Mouse (Mus musculus) forebrain, postnatal 0 days (tissue): ENCODE results near the gene Asb5. TPM values are rescaled to one million over a fixed set of nuclear protein-coding genes. Genes with fewer than 3 reads are reported as not detected.

Experiments used
- ATAC-seq: fragments of 200-750 bp; cut with Nextera tagmentation; 2 replicates; pipeline ENCODE4 v1.8.0; 2017; ENCODE audit warnings: mild to moderate bottlenecking, moderate library complexity
- DNase-seq: peaks from one replicate; pipeline ENCODE4 v3.0.0-alpha.2; 2015
- H3K27ac ChIP-seq: fragments of 300-500 bp; sonication (generic); 2 replicates; pipeline ENCODE4 v1.5.1; 2014; ENCODE audit warnings: low read depth, mild to moderate bottlenecking, antibody characterized with exemption, low read length, moderate library complexity, mixed read lengths
- H3K27me3 ChIP-seq: fragments of 300-500 bp; sonication (generic); 2 replicates; pipeline ENCODE4 v1.6.1; 2014; ENCODE audit warnings: mild to moderate bottlenecking, low read length, mixed read lengths; ENCODE audit not compliant: insufficient read depth
- H3K36me3 ChIP-seq: fragments of 300-500 bp; sonication (generic); 2 replicates; pipeline ENCODE4 v1.6.1; 2014; ENCODE audit warnings: mild to moderate bottlenecking, moderate library complexity; ENCODE audit not compliant: insufficient read depth
- H3K4me1 ChIP-seq: fragments of 300-500 bp; sonication (generic); 2 replicates; pipeline ENCODE4 v1.6.1; 2014; ENCODE audit warnings: antibody characterized with exemption; ENCODE audit not compliant: insufficient read depth
- H3K4me2 ChIP-seq: fragments of 300-500 bp; sonication (generic); 2 replicates; pipeline ENCODE4 v1.6.1; 2014; ENCODE audit warnings: low read depth, mild to moderate bottlenecking, moderate library complexity
- H3K4me3 ChIP-seq: fragments of 300-500 bp; sonication (generic); 2 replicates; pipeline ENCODE4 v1.5.1; 2014; ENCODE audit warnings: low read depth, low read length, mixed read lengths
- H3K9ac ChIP-seq: fragments of 300-500 bp; sonication (generic); 2 replicates; pipeline ENCODE4 v1.6.1; 2014; ENCODE audit warnings: mild to moderate bottlenecking
- H3K9me3 ChIP-seq: fragments of 300-500 bp; sonication (generic); 2 replicates; pipeline ENCODE4 v1.6.1; 2016; ENCODE audit warnings: low read length
- CTCF ChIP-seq: sonication (generic); IDR thresholded peaks from 2 replicates; pipeline ENCODE4 v1.5.1; 2016; ENCODE audit warnings: antibody characterized with exemption, control low read depth, low read depth
- WGBS: fragments of 180-500 bp; shearing (Covaris S2); extraction: QIAGEN DNeasy Blood & Tissue Kit; methylation state at CpG from one replicate; pipeline ENCODE4 v1.1.7; 2014; 5-methylcytosine and 5-hydroxymethylcytosine counted together
- polyA plus RNA-seq: library from polyadenylated mRNA; unstranded; fragments of >200 nt; fragmentation: Nextera tagmentation; extraction: Ambion mirVana; gene quantifications from 2 replicates; pipeline ENCODE4 v1.2.1, GENCODE M21; 2015
- total RNA-seq: library from RNA; depleted of rRNA; stranded (reverse); fragments of >200 nt; gene quantifications from 2 replicates; pipeline ENCODE4 v1.2.3, GENCODE M21; 2014

The Asb5 gene
- total and polyA plus RNA-seq, 2 experiments from 2014 or later = 2.2 to 10.2 TPM

DNA sequence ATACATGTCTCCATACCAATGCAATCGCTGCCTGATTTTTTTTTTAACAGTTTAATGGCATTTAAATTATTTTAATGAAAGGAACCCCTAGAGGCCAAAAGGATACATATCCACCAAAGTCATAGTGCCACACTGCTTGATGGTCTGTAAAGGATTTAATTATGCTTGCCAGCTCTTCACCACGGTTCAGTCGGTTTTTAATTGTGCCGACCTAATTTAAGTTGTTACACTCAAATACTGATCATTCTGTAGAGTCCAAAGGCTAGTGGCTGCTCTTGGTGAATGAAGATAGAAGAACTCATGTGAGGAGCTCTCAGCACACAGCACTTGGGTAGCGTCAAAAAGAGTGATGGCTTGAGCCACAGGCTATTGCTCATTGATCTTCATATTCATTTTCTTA lies 5.8 kb downstream of the Asb5 start:
- WGBS = 74% methylated on average over 5 of the region's 5 CpGs
- ATAC-seq = no peak

DNA sequence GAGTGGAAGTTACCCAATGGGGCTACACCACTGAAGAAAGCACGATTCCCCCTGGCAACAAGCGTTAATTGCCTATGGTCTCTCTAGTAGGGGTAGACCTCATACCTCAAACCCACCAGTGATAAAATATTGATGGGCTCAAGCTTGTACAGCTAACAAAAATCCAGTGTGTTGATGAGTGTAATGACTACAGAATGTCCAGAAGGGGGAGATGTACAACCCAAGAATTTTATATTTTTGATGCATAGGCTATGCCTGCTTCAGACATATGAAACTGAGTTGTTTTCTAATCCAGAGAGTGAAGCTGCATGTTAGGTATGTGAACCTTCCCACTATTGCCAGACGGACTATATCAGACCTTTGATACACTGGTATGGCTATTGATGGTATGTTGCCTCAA lies 7.9 kb downstream of the Asb5 start:
- Histone ChIP-seq H3K4me1 (no peaks in the 10 kb centered on the region), H3K27me3 (no peaks in the 10 kb centered on the region), H3K27ac (no peak overlapping the region), H3K4me2 (no peak overlapping the region), H3K4me3 (no peak overlapping the region), H3K36me3 (no peaks in the 10 kb centered on the region), H3K9me3 (no peaks in the 10 kb centered on the region), H3K9ac (no peak overlapping the region)
- DNase-seq (peak; percentile 26), ATAC-seq (peak; percentile 29; the same call in 1 of the 2 replicates)
- 88% methylated on average over 3 of the region's 3 CpGs for WGBS
- TF ChIP-seq CTCF = peak; percentile 55

More for the DNA sequence above, 5.8 kb downstream of the Asb5 start:
- H3K9ac ChIP-seq = no peak overlapping the region
- no peak for TF ChIP-seq CTCF
- H3K36me3 ChIP-seq = no peaks in the 10 kb centered on the region
- H3K4me1 ChIP-seq = no peaks in the 10 kb centered on the region
- H3K9me3 ChIP-seq = no peaks in the 10 kb centered on the region
- H3K4me3 ChIP-seq = no peak overlapping the region
- no peaks in the 10 kb centered on the region for H3K27me3 ChIP-seq
- no peak for DNase-seq
- H3K27ac ChIP-seq = no peak overlapping the region
- H3K4me2 ChIP-seq = no peak overlapping the region

DNA sequence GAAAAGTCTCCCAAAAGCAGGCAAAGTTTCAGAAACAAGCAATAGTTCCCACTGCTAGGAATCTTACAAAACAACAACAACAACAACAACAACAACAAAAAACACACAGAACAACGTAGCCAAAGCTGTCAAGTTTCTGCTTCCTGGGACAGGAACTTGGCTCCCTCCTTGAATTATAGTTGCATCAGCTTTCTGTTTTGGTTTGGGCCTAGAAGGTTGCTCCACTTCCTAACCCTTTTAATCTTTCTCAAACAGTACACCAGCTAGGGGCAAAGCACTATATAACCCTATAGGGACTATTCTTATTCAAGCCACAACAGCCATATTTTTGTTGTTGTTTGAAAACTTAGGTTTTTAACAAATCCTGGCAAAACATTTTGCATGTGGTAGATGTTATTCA lies 12.0 kb downstream of the Asb5 start:
- Histone ChIP-seq H3K27me3 (no peaks in the 10 kb centered on the region), H3K4me2 (no peak overlapping the region), H3K36me3 (no peaks in the 10 kb centered on the region), H3K4me3 (no peak overlapping the region), H3K4me1 (no peaks in the 10 kb centered on the region), H3K9me3 (no peaks in the 10 kb centered on the region), H3K27ac (no peak overlapping the region), H3K9ac (no peak overlapping the region)
- ATAC-seq (no peak), DNase-seq (no peak)
- no peak for TF ChIP-seq CTCF
- WGBS = 78% methylated on average over 1 of the region's 1 CpGs

DNA sequence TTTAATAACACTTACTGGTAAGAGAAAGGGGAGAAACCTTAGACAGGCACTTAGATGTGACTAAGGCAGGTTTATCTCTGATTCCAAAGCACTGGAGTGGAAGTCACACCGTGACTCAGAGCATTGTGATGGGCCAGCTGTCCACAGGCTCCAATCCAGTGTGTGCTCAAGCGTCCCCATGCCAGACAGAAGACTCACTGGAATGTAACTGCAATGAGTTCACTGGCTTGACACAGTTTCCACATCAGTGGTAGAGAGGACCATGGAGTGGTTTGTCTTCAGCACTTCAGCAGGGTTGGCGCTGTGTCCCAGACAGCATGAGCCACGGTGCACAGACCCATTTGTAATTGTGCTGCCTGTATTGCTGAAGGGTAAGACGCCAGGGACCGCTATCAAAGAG lies 19.0 kb downstream of the Asb5 start:
- no peak for TF ChIP-seq CTCF
- H3K27me3 ChIP-seq = no peaks in the 10 kb centered on the region
- no peaks in the 10 kb centered on the region for H3K4me1 ChIP-seq
- H3K36me3 ChIP-seq = no peaks in the 10 kb centered on the region
- H3K9ac ChIP-seq = no peak overlapping the region
- 66% methylated on average over 6 of the region's 6 CpGs for WGBS
- DNase-seq (no peak), ATAC-seq (no peak)
- H3K9me3 ChIP-seq = no peaks in the 10 kb centered on the region
- H3K4me3 ChIP-seq = no peak overlapping the region
- no peak overlapping the region for H3K27ac ChIP-seq
- H3K4me2 ChIP-seq = no peak overlapping the region

DNA sequence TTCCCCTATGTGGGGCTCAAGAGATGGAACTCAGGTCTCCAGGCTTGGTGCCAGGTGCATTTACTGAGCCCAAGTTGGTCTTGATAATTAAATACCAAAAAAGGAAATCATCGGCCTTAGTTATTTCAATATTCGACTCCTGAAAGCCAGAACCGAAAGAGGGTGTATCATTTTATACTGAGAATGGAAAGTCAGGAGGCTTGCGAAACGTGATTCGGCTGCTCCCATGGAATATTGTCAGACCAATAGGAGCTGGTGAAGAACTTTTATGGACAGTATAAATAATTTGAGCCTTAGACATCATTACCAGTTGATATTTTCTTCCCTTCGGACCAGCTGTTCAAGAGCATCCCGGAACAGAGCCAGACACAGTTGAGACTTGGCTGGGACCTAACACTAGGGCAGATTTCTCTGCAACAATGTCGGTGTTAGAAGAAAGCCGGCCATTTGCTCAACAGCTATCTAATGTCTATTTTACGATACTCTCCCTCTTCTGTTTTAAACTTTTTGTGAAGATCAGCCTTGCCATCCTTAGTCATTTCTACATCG lies 20.7 kb downstream of the Asb5 start:
- Histone ChIP-seq H3K27me3 (no peaks in the 10 kb centered on the region), H3K36me3 (no peaks in the 10 kb centered on the region), H3K27ac (no peak overlapping the region), H3K4me2 (no peak overlapping the region), H3K9me3 (no peaks in the 10 kb centered on the region), H3K4me1 (no peaks in the 10 kb centered on the region), H3K9ac (no peak overlapping the region), H3K4me3 (no peak overlapping the region)
- ATAC-seq (no peak), DNase-seq (no peak)
- WGBS = 92% methylated on average over 12 of the region's 12 CpGs
- TF ChIP-seq CTCF = no peak

DNA sequence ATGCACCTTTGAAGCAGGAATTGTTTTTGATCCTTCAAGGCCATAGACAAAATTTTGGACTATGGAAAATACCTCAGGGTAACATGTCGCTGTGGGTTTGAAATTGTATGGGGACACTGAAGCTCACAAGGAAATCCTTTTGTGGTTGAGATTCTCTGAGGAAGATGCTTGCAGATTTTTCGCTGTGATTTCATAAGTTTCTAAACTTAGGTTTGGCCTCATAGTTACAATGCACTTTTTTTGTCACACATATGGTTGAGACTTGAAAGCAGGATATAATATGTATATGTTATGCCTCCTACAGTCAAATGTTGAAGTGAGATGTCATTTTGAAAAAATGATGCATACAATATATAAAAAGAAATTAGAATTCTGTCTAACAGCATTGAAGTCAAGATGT lies 25.5 kb downstream of the Asb5 start:
- Histone ChIP-seq H3K4me3 (no peak overlapping the region), H3K4me1 (no peaks in the 10 kb centered on the region), H3K27me3 (no peaks in the 10 kb centered on the region), H3K9me3 (no peaks in the 10 kb centered on the region), H3K27ac (no peak overlapping the region), H3K4me2 (no peak overlapping the region), H3K9ac (no peak overlapping the region), H3K36me3 (no peaks in the 10 kb centered on the region)
- WGBS = 78% methylated on average over 2 of the region's 2 CpGs
- ATAC-seq (no peak), DNase-seq (no peak)
- no peak for TF ChIP-seq CTCF

DNA sequence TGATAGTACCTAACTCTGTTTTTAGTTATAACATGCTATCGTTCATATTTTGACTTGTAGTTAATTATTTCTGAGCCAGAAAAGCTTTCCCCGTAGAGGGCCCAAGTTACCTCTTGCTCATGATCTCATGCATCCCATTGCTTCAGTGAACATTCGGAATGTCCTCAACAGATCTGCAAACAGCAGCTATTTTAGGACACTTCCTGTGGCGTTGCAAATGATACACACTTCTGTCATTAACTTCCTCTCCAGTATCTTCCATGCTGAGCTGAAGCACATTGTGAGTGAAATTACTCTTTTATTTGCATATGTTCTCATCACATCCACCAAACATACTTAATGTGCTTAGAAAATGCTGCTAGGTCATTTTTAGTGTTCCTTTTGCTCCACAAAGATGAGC lies 32.8 kb downstream of the Asb5 start:
- no peak for ATAC-seq
- Histone ChIP-seq H3K27me3 (no peaks in the 10 kb centered on the region), H3K9me3 (no peaks in the 10 kb centered on the region), H3K36me3 (no peaks in the 10 kb centered on the region), H3K27ac (no peak overlapping the region), H3K4me3 (no peak overlapping the region), H3K9ac (no peak overlapping the region), H3K4me1 (no peaks in the 10 kb centered on the region), H3K4me2 (no peak overlapping the region)
- WGBS = 85% methylated on average over 4 of the region's 4 CpGs
- no peak for TF ChIP-seq CTCF
- no peak for DNase-seq

DNA sequence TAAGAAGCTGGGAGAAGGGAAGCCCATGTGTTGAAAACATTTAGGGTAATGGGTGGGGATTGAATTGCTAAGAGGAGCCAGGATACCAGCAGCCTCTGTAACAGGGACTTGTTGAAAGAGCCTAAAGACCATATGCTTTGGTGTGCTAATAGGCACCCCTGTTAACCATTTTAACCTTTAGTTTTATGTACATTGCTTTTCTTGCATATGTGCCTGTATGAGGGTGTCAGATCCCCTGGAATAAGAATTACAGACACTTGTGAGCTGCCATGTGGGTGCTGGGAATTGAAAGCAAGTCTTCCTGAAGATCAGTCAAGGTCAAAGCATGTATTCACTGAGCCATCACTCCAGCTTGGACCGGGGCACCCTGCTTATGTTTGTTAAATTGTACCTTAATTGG lies 35.8 kb downstream of the Asb5 start:
- no peaks in the 10 kb centered on the region for H3K27me3 ChIP-seq
- H3K4me3 ChIP-seq = no peak overlapping the region
- H3K36me3 ChIP-seq = no peaks in the 10 kb centered on the region
- 100% methylated on average over 1 of the region's 1 CpGs for WGBS
- no peaks in the 10 kb centered on the region for H3K4me1 ChIP-seq
- H3K27ac ChIP-seq = no peak overlapping the region
- TF ChIP-seq CTCF = no peak
- ATAC-seq = no peak
- no peak overlapping the region for H3K9ac ChIP-seq
- no peaks in the 10 kb centered on the region for H3K9me3 ChIP-seq
- no peak for DNase-seq
- no peak overlapping the region for H3K4me2 ChIP-seq
